Mouse (Mus musculus): ENCODE results near the gene Zfp972. TPM values are rescaled to one million over a fixed set of nuclear protein-coding genes. Genes with fewer than 3 reads are reported as not detected.
"Not testable (repeated sequence)": the region's sequence is repeated elsewhere in the genome, so short reads cannot be mapped to it uniquely, and the experiment has no call there.

Gene Zfp972
- total RNA-seq (2021) = 1 to 10 TPM in 1 of 2 experiments, under 1 TPM in 1; 0.86 to 2.0 TPM
- long read RNA-seq = 0 reads

GRCm38 (mm10) chr2:177925563-177926103 lies at the start of gene Zfp972:
Gene Zfp972, minus strand, starts transcription at chr2:177925613.
- not testable (repeated sequence) for DNase-seq (ENCODE audit: low spot score in 2 of 2)

DNA sequence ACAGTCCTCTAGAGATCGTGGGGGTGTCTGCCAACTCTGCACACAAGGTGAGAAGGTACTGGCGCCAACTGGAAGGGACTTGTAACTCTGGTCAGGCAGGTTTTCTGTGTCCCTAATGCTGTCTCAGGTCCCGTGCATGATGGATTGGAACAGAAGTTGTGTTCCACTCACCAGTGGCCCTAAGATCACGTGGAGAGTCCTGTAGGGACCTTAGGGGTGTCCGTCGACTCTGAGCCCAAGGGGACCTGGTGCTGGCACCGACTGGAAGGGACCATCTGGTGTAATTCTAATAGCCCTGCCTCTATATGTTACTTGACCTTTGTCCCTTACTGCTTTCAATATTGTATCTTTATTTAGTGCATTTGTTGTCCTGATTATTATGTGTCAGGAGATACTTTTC lies 49.4 kb upstream of the Zfp972 start:
- not testable (repeated sequence) for DNase-seq (ENCODE audit: low spot score in 2 of 2)

DNA sequence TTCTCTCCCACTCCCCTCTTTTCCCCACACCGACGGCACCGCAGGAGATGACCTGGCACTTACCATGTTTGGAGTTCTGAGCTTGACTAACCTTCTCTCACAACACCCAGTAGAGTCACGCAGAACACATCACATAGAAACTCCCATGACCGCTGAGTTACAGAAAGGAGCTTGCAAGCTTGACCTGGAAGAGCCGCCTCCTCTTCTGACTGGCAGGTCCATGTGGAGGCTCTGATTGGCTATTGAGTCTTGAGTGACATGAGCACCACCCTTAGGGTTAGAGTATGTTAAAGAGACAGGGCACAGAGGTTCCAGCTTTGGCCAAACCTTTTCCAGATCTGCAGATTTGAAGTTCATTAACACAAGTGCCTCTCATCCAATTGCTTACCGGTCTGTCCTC lies 31.7 kb upstream of the Zfp972 start, which contains the start of gene Gm14326:
TSS of gene Gm14326 (minus strand) at position 153 of the 400 bp plus-strand sequence.
- DNase-seq (ENCODE audit: low spot score in 2 of 2) = peak; percentile 89 to 95

DNA sequence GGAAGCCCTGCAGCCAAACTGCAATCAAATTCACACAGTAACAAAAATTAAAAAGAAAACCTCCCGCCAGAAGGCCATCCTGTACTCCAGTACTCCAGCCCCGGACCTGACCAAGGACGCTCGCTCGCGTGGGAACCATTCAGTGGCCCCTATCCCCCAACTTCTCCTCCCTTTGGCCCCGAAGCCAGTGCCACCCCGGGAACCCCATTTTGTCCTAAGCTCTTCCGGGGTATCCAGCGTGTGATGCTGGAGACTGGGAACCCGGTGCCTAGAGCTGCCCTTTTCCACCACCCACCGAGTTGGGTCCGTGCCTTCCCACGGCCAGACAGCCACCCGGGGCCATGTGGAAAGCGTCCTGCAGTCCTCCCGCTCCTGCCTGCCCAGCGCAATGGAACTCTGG lies 31.3 kb upstream of the Zfp972 start:
- peak; percentile 6 to 30 for DNase-seq (ENCODE audit: low spot score in 2 of 2)

DNA sequence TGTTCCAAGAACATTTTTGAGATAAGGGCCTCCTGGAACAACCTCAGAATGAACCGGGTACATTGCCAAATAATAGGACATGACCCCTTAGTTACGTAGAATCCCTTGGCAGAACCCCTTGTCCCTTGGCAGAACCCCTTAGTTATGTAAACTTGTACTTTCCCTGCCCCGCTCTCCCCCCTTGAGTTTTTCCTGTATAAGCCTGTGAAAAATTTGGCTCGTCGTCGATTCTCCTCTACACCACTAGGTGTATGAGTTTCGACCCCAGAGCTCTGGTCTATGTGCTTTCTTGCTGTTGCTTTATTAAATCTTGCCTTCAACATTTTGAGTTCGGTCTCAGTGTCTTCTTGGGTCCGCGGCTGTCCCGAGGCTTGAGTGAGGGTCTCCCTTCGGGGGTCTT lies 22.1 kb downstream of the Zfp972 start:
- DNase-seq (ENCODE audit: low spot score in 2 of 2) = not testable (repeated sequence)

DNA sequence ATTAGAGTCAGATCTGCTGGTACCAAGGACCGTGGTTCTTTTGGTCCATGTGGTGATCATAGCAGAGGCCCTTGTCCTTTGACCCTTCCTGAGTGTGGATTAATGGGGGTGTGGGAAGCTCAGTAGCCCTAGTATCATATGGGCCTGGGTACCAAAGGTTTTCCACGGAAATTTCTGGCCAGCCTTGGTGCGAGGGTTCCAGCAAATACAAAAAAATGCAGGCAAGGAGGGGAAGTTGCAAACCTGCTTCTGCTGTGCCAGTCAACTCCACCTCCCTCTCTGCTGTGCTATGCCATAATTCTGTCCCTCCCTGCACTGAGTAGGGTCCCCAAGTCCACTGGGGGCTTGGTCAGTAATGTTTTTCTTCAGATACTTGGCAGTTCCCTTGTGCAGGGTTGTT lies 27.2 kb downstream of the Zfp972 start:
- DNase-seq (ENCODE audit: low spot score in 2 of 2) = not testable (repeated sequence)

DNA sequence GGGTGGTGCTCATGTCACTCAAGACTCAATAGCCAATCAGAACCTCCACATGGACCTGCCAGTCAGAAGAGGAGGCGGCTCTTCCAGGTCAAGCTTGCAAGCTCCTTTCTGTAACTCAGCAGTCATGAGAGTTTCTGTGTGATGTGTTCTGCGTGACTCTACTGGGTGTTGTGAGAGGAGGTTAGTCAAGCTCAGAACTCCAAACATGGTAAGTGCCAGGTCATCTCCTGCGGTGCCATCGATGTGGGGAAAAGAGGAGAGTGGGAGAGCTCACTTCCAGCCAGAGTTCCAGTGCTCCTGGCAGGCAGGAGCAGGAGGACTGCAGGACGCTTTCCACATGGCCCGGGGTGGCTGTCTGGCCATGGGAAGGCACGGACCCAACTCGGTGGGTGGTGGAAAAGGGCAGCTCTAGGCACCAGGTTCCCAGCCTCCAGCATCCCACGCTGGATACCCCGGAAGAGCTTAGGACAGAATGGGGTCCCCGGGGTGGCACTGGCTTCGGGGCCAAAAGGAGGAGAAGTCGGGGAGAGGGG lies 28.3 kb downstream of the Zfp972 start, which contains the start of gene Gm14327:
TSS of gene Gm14327 (plus strand) at position 51 of the 533 bp plus-strand sequence.
- DNase-seq (ENCODE audit: low spot score in 2 of 2) = not testable (repeated sequence)

DNA sequence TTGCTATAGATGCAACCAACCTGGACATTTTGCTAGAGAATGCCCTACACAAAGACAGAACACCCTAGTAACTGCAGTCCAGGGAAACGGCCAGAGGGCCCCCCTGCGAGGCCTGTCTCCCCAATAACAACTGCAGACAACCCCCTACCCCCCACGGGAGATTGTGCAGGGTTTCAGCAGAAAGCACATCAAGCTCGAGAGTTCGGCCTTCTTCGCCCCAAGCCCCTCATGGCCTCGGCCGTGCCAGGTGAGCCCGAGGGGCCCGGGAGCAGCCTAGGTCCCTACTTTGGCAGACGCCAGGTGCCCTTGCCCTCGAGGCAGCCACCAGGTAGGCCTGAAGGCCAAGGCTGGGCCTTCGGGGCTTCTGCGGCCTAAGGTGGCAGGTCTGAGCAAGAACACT lies 37.7 kb downstream of the Zfp972 start:
- DNase-seq (ENCODE audit: low spot score in 2 of 2) = not testable (repeated sequence)

DNA sequence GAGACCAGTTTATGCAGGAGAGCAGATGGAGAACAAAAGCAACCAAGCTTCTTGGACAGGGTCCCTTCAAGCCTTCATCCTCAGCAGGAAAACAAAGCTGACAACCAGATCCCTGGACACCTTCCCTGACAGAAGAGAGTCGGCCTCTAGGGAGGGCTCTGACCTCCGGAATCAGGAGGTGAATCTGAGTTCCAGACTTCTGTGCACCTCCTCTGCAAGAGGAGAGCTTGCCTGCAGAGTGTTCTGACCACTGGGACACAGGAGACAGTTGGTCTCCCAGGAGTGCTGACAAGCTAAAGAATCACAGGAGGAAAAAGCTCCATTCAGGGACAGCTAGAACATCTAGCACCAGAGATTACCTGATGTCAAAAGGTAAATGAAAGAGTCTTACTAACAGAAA lies 63.2 kb downstream of the Zfp972 start:
- not testable (repeated sequence) for DNase-seq (ENCODE audit: low spot score in 2 of 2)

Other genes starting within 250 kb of the Zfp972 start
- gene Gm14322, start 166.3 kb downstream of the Zfp972 start, total RNA-seq (2021) = 10 to 100 TPM; 41.5 to 42.0 TPM
- 100 to 1,000 TPM; 130 to 162 TPM for gene Gm14325, start 85.3 kb downstream of the Zfp972 start, total RNA-seq (2021)
- gene Gm14327, start 28.5 kb downstream of the Zfp972 start, total RNA-seq (2021) = 1 to 10 TPM; 4.6 to 7.8 TPM
- gene Gm14326, start 31.7 kb upstream of the Zfp972 start, total RNA-seq (2021) = 10 to 100 TPM; 54.9 to 59.3 TPM
- gene Zfp971, start 97.7 kb upstream of the Zfp972 start, total RNA-seq (2021) = 10 to 100 TPM; 32.8 to 33.8 TPM
- gene Zfp931, start 152.9 kb upstream of the Zfp972 start, total RNA-seq (2021) = 10 to 100 TPM; 29.1 to 31.8 TPM
- 100 to 1,000 TPM; 146 to 149 TPM for gene Phactr3, start 193.4 kb upstream of the Zfp972 start, total RNA-seq (2021)

All from layer of hippocampus, adult 18-20 months (tissue).